Mouse (Mus musculus) lung, postnatal 0 days (tissue): Measurements from ENCODE around the gene Wap.

Experiments
- CTCF ChIP-seq: IDR thresholded peaks from 2 replicates; pipeline ENCODE4 v1.5.1; 2016; ENCODE audit warnings: antibody characterized with exemption, mild to moderate bottlenecking
- EP300 ChIP-seq: IDR thresholded peaks from 2 replicates; pipeline ENCODE4 v1.6.1; 2016; ENCODE audit warnings: antibody characterized with exemption, mild to moderate bottlenecking, control low read depth

- no peak for TF ChIP-seq CTCF
- TF ChIP-seq EP300, result no peak
Measured at GRCm38 (mm10) chr11:6593406-6593805, 45.0 kb downstream of the Wap start.
